Mouse (Mus musculus) hindbrain, embryonic 11.5 days (tissue): ENCODE data around the gene Ogfod2. TPM values are rescaled to one million over a fixed set of nuclear protein-coding genes. Genes with fewer than 3 reads are reported as not detected.

Experiments used
- ATAC-seq: fragments of 200-750 bp; cut with Nextera tagmentation; 2 replicates; pipeline ENCODE4 v1.8.0; 2017; ENCODE audit warnings: mild to moderate bottlenecking, moderate TSS enrichment, moderate library complexity; ENCODE audit not compliant: low FRiP score
- DNase-seq: peaks from one replicate; pipeline ENCODE4 v3.0.0-alpha.2; 2015; ENCODE audit warnings: low spot score
- H3K27ac ChIP-seq: fragments of 300-500 bp; sonication (generic); 2 replicates; pipeline ENCODE4 v1.5.1; 2014; ENCODE audit warnings: mild to moderate bottlenecking, low read depth, low read length
- H3K27me3 ChIP-seq: fragments of 300-500 bp; sonication (generic); 2 replicates; pipeline ENCODE4 v1.6.1; 2014; ENCODE audit warnings: mild to moderate bottlenecking, low read length, moderate library complexity, mixed read lengths; ENCODE audit not compliant: control insufficient read depth, insufficient read depth
- H3K36me3 ChIP-seq: fragments of 300-500 bp; sonication (generic); 2 replicates; pipeline ENCODE4 v1.6.1; 2014; ENCODE audit warnings: mild to moderate bottlenecking, low read length, moderate library complexity, mixed read lengths; ENCODE audit not compliant: control insufficient read depth, insufficient read depth
- H3K4me1 ChIP-seq: fragments of 300-500 bp; sonication (generic); replicated peaks from 2 replicates; pipeline ENCODE4 v1.6.1; 2014; ENCODE audit warnings: low read length, mixed read lengths; ENCODE audit not compliant: control insufficient read depth, insufficient read depth
- H3K4me2 ChIP-seq: fragments of 300-500 bp; sonication (generic); replicated peaks from 2 replicates; pipeline ENCODE4 v1.6.1; 2014; ENCODE audit warnings: mild to moderate bottlenecking, low read depth, low read length
- H3K4me3 ChIP-seq: fragments of 300-500 bp; sonication (generic); 2 replicates; pipeline ENCODE4 v1.5.1; 2014; ENCODE audit warnings: low read depth, low read length
- H3K9ac ChIP-seq: fragments of 300-500 bp; sonication (generic); 2 replicates; pipeline ENCODE4 v1.6.1; 2014; ENCODE audit warnings: low read depth, low read length
- H3K9me3 ChIP-seq: fragments of 300-500 bp; sonication (generic); 2 replicates; pipeline ENCODE4 v1.6.1; 2016; ENCODE audit warnings: low read length; ENCODE audit not compliant: control insufficient read depth
- WGBS: fragments of 180-500 bp; shearing (Covaris S2); extraction: QIAGEN DNeasy Blood & Tissue Kit; methylation state at CpG from one replicate; pipeline ENCODE4 v1.1.7; 2014; 5-methylcytosine and 5-hydroxymethylcytosine counted together
- polyA plus RNA-seq: library from polyadenylated mRNA; unstranded; fragments of >200 nt; fragmentation: Nextera tagmentation; extraction: Ambion mirVana; gene quantifications from 2 replicates; pipeline ENCODE4 v1.2.1, GENCODE M21; 2014

Ogfod2 gene
- polyA plus RNA-seq, 1 experiment from 2014 or later, result 13.1 TPM

DNA sequence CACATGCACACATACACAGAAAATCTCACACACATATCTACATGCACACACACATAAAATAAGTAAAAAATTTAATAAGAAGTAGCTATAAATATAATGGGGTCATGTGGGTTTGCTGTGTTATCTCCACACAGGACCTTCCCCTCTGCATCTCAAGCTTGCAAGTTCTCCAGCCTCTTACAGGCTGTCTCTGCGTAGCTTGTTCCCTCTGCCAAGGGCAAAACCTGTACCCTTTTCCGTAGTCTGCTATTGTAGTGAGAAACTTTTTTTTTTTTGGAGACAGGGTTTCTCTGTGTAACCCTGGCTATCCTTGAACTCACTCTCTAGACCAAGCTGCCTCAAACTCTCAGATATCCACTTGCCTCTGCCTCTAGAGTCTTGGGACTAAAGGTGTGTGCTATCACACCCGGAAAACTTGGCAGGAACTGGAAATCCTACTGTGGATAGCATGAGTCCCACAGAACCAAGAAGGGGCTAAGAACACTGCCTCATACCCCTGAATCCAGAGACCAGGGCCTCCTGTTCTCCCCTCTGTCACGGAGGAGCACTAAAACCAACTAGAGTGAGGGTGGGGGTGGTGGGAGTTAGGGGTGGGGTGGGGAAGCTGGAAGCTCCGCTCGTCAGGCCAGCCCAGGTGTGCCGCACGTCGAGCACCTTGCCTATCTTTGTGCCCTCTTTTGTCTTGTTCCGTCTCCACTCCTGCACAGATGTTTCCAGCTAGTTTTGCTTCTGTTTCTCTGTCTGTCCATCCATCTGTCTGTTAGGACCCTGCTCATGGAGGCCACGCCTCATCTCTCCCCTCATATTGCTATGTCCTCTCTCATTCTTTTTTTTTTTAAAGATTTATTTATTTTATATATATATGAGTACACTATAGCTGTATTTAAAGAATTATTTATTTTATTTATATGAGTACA, 11.7 kb upstream of the Ogfod2 start:
- peaks cover 4% of the 10 kb centered on the region for H3K4me1 ChIP-seq
- 92% methylated on average over 11 of the region's 11 CpGs for WGBS
- ATAC-seq (no peak), DNase-seq (no peak)
- no peak overlapping the region for H3K9ac ChIP-seq
- no peak overlapping the region for H3K4me3 ChIP-seq
- no peak overlapping the region for H3K4me2 ChIP-seq
- no peaks in the 10 kb centered on the region for H3K9me3 ChIP-seq
- H3K36me3 ChIP-seq, result no peaks in the 10 kb centered on the region
- no peak overlapping the region for H3K27ac ChIP-seq
- H3K27me3 ChIP-seq, result 0 out of 2 replicates have a peak, but pooled peaks cover 1% of the 10 kb centered on the region

DNA sequence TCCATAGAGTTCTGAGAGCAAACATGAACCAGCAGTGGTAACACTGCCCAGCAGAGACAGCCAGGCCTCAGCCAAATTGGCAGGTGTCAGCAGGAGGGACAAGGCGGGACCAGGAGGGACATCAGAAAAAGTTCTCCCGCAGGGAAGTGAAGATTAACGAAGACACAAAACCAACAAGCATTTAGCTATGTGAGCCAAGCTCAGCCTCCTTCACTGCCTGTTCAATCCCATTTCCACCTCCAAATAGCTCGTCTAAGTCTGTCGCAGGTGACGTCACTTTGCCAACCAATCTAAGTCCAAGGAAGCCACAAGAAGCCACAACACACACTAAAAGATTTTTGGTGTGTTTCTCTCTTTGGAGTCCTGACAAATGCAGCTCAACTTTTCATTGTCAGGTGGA, 9.8 kb upstream of the Ogfod2 start:
- DNase-seq, result no peak
- H3K36me3 ChIP-seq, result no peaks in the 10 kb centered on the region
- no peak for ATAC-seq

DNA sequence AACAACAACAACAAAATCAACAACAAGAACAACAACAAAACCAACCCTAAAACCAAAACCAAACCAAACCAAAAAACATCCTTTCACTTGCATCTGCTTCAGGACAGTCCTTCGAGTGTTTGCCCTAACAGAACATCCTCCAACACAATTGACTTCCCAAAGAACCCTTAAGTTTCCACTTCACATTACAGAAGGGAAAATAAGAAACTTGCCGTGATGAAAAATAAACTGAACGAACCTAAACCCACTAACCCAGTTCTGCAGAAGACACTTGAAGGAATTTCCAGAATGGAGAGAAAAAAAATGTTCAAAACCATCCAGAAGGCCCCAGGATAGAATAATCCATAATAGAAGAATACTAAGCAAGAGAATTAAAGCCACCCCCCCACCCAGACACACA, 9.1 kb upstream of the Ogfod2 start:
- no peaks in the 10 kb centered on the region for H3K36me3 ChIP-seq
- no peaks in the 10 kb centered on the region for H3K4me1 ChIP-seq
- ATAC-seq, result no peak
- no peaks in the 10 kb centered on the region for H3K27me3 ChIP-seq
- H3K4me2 ChIP-seq, result no peak overlapping the region
- no peaks in the 10 kb centered on the region for H3K9me3 ChIP-seq
- no peak overlapping the region for H3K4me3 ChIP-seq
- WGBS, result 83% methylated on average over 3 of the region's 3 CpGs
- no peak overlapping the region for H3K27ac ChIP-seq
- no peak overlapping the region for H3K9ac ChIP-seq
- no peak for DNase-seq

More for the DNA sequence above, 9.8 kb upstream of the Ogfod2 start:
- WGBS, result 87% methylated on average over 6 of the region's 6 CpGs
- Histone ChIP-seq H3K27me3 (no peaks in the 10 kb centered on the region), H3K9me3 (no peaks in the 10 kb centered on the region), H3K9ac (no peak overlapping the region), H3K4me1 (no peaks in the 10 kb centered on the region), H3K4me3 (no peak overlapping the region), H3K4me2 (no peak overlapping the region), H3K27ac (no peak overlapping the region)

DNA sequence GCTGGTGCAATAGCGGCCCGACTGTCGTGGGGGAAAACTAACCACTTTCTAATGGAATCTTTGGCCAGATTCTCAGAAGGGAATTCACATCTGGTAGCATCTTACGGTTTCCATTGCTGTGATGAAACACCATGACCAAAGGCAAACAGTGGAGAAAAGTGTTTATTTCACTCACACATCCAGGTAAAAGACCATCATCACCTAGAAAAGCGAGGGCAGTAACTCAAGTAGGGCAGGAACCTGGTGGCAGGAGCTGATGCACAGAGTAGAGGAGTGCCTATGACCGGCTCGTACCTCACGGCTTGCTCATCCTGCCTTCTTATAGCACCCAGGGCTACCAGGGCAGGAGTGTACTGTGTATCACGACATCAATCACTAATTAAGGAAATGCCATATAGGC, 8.5 kb upstream of the Ogfod2 start:
- Histone ChIP-seq H3K4me2 (no peak overlapping the region), H3K9ac (no peak overlapping the region), H3K36me3 (no peaks in the 10 kb centered on the region), H3K9me3 (no peaks in the 10 kb centered on the region), H3K4me1 (no peaks in the 10 kb centered on the region), H3K4me3 (no peak overlapping the region), H3K27me3 (no peaks in the 10 kb centered on the region), H3K27ac (no peak overlapping the region)
- DNase-seq, result no peak
- WGBS, result 92% methylated on average over 9 of the region's 9 CpGs
- no peak for ATAC-seq

DNA sequence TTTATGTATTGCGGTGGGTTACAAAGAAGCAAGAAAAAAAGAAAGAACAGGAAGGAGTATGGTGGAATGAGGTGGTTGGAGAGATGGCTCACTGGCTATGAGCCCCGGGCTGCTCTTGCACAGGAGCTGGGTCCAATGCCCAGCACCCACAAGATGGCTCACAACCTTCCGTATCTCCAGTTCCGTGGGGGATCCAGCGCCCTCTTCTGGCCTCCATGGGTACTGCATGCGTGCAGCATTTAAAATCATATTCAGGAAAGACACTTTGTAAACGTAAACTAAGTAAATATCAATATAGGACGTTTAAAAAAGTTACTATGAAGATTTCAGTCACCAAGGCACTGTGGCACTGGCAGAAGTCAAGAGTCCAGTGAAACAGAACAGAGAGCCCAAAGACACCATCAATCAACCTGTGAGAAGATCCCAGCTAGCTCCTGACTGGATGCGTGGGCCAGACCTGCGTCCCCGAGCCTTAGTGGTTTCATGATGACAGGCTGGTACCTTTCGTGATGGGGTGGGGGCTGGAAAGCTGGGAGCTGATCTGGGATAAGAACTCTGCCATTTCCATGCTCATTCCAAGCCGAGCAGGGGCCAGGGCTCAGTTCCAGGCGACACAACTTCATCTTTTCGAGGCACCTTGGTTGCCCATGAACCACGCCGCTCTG, 888 bp upstream of the Ogfod2 start:
- peak overlapping the region; percentile 72 for H3K4me3 ChIP-seq
- ATAC-seq, result no peak

DNA sequence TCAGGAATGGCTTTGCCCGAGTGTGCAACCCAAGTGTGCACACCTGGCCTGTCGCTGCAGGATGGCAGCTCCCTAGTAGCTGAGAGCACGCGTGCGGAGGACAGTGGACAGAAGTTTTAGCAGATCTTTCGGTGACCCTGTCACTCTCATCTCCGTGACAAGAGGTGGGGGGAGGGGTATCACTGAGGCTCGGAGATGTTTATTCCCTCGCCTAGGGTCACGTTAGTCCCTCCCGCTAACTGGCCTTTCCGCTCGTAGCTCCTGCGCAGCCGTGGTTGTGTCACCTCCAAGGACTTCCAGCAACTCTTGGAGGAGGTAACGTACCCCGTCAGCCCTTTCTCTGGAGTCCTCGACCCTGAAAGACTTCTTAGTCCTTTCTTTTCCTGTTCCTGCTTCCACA, 434 bp downstream of the Ogfod2 start:
- Histone ChIP-seq H3K9ac (peak overlapping the region; percentile 72), H3K27me3 (no peaks in the 10 kb centered on the region), H3K4me3 (peak overlapping the region; percentile 72), H3K9me3 (no peaks in the 10 kb centered on the region), H3K4me1 (peaks cover 14% of the 10 kb centered on the region), H3K36me3 (no peaks in the 10 kb centered on the region), H3K27ac (peak overlapping the region; percentile 47), H3K4me2 (peak overlapping the region; percentile 85)
- no peak for ATAC-seq
- DNase-seq, result no peak
- WGBS, result 3% methylated on average over 18 of the region's 18 CpGs

More for the DNA sequence above, 888 bp upstream of the Ogfod2 start:
- Histone ChIP-seq H3K27me3 (no peaks in the 10 kb centered on the region), H3K9me3 (no peaks in the 10 kb centered on the region), H3K27ac (peak overlapping the region; percentile 71; the same call in 1 of the 2 replicates), H3K9ac (peak overlapping the region; percentile 72), H3K36me3 (no peaks in the 10 kb centered on the region), H3K4me2 (peak overlapping the region; percentile 85), H3K4me1 (peaks cover 7% of the 10 kb centered on the region)
- WGBS, result 29% methylated on average over 17 of the region's 17 CpGs
- peak; percentile 61 for DNase-seq

DNA sequence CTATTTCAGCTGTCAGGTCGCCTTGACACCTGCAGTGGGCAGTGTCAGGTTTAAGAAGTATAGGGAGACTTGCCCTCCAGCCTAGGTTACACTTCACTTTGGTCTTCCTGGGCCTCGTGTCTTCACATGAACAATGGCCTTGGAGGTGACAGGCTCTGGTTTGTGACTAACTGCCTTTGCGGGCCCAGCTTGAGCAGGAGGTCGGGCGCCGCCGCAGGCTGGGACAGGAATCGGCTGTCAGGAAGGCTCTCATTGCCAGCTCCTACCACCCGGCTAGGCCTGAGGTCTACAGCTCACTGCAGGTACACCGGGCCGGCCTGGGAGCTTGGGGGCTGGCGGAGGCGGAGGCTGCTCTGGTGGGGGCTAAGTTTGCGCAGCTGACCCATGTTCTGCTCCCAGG, 933 bp downstream of the Ogfod2 start:
- peak overlapping the region; percentile 72 for H3K4me3 ChIP-seq
- H3K27ac ChIP-seq, result peak overlapping the region; percentile 47; the same call in 1 of the 2 replicates
- WGBS, result 23% methylated on average over 14 of the region's 14 CpGs
- H3K9me3 ChIP-seq, result no peaks in the 10 kb centered on the region
- ATAC-seq (no peak), DNase-seq (peak; percentile 68)
- H3K27me3 ChIP-seq, result no peaks in the 10 kb centered on the region
- H3K4me2 ChIP-seq, result peak overlapping the region; percentile 85
- 0 out of 2 replicates have a peak, but pooled peaks cover 3% of the 10 kb centered on the region for H3K36me3 ChIP-seq
- H3K4me1 ChIP-seq, result peaks cover 14% of the 10 kb centered on the region
- peak overlapping the region; percentile 72 for H3K9ac ChIP-seq

DNA sequence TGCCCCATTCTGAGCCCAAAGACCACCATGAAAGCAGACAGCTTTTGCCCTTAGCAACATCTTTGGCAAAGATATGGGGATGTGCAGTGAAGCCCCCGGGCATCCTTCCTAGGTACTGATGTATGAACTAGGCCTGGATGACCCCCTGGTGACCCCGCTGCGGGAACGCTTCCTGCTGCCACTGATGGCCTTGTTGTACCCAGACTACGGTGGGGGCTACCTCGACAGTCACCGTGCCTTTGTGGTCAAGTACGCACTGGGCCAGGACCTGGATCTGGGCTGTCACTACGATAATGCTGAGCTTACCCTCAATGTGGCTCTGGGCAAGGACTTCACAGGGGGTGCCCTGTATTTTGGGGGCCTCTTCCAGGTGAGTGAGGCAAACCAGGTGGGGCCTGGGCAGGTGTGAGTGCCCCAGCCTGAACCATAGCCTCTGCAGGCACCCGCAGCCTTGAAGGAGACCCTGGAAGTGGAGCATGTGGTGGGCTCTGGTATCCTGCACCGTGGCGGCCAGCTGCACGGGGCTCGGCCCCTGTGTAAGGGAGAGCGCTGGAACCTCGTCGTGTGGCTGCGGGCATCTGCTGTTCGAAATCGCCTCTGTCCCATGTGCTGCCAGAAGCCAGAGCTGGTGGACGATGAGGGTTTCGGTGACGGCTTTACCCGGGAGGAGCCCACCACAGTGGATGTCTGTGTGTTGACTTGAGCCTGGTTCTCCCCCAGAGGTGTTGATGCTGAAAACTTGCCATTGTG, 2.4 kb downstream of the Ogfod2 start:
- peaks cover 14% of the 10 kb centered on the region for H3K4me1 ChIP-seq
- DNase-seq (no peak), ATAC-seq (no peak)
- H3K4me3 ChIP-seq, result no peak overlapping the region
- whole genome bisulfite sequencing, result 93% methylated on average over 24 of the region's 24 CpGs
- peaks cover 7% of the 10 kb centered on the region; the same call in 1 of the 2 replicates for H3K36me3 ChIP-seq
- H3K9ac ChIP-seq, result no peak overlapping the region
- H3K27ac ChIP-seq, result no peak overlapping the region
- H3K27me3 ChIP-seq, result no peaks in the 10 kb centered on the region
- H3K9me3 ChIP-seq, result no peaks in the 10 kb centered on the region
- H3K4me2 ChIP-seq, result no peak overlapping the region
